Mouse (Mus musculus) heart, adult 11 months (tissue): ENCODE data around the gene Nmi.
A peak's percentile ranks its signal among the peaks of the same experiment; 100 is the strongest.
"Not testable (repeated sequence)": the region's sequence is repeated elsewhere in the genome, so short reads cannot be mapped to it uniquely, and the experiment has no call there.

ENCODE experiments used
- DNase-seq: peaks from one replicate; pipeline ENCODE4 v3.0.0; 2022

The Nmi gene

DNA sequence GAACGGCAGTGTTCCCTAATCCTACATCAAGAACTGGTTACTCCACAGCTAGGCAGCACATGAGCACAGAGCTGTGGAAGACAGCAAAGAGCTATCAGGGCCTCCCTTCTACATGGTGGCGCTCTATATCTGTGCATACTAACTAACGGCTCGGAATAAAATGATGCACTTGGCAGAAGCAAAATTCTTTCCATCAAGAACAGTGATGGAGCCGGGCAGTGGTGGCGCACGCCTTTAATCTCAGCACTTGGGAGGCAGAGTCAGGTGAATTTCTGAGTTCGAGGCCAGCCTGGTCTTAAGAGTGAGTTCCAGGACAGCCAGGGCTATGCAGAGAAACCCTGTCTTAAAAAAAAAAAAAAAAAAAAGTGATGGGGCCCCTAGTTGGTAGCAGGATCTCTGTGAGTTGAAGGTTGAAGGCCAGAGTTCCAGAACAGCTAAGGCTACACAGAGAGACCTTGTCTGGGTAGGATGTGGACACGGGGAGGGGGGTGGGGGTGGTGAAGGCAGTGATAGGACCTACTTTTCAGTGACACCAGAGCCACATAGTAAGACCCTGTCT is at the start of gene Nmi:
Gene Nmi, minus strand, starts transcription at position 85 of the 559 bp plus-strand sequence.
- peak; percentile 88 for DNase-seq

DNA sequence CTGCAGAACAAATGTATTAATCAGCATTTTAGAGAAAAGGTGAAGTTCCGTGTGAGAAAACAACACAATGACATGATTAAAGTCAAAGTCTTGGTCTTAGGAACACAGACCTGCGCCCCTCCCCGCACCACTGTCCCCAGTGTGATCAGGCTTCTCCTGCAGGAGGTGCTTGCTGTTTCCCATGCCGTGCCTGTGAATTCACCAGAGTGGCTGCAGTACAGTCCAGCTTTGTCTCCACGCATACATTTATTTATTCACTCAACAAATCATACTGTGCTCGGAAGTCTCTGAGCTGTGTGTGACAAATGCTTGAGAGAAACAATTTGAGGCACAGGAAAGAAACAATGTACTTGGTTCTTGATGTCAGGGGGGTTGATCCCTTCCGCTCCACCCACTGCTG is 43.1 kb upstream of the Nmi start:
- DNase-seq, result peak; percentile 53

DNA sequence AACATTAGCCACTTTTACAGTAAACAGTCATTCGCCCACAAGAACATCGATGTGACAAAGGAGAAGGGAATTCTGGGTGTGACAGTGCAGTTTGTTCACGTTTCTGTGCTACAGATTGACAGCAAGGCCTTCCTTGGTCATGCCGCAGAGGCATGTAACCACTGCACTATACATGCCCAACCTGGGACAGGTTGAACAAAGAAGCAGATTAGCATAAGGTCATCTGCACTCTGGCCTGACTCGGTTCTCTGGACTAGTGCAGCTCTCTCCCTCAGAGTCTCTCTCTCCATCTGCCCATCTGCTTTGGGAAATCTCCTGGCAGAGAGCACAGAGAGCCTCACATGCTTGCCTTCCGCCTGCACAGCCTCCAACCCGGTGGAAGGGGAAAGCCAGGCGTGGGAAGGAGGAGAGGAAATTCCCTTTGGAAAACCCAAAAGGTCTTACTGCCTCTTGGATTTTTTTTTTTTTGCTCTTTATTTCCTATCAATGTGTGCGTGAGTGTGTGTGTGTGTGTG is 40.1 kb upstream of the Nmi start:
- DNase-seq, result peak; percentile 95

DNA sequence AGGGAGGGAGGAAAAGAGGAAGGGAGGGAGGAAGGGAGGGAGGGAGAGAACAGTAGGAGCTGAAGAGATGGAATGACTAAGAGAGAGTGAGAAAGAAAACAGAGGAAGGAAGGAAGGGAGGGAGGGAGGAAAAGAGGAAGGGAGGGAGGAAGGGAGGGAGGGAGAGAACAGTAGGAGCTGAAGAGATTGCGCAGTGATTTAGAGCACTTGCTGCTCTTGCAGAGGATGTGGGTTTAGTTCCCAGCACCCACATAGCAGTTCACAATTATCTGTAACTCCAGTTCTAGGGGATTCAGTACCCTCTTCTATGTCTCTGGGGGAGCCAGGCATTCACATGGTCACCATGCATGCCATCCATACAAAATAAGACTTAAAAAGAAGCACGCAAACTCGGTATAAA is 38.5 kb upstream of the Nmi start:
- not testable (repeated sequence) for DNase-seq

DNA sequence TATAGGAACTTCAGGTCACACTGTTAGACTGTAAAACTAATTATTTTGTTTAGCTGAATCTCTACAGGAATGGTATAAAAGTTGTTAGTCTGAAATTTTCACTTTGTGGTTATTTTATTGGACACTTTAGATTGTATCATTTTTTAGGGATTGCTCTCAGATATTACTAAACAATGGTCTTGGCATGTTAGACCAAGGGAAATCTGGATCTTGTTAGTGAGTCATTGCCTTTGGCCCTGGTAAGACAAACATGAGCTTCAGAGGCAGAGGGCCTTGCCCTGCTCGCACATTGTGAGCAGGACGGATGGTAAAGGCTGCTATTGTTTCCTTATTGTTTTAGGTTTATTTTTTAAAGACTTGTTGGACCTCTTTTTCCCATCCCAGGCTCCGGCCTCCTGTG is 33.1 kb upstream of the Nmi start:
- peak; percentile 81 for DNase-seq

DNA sequence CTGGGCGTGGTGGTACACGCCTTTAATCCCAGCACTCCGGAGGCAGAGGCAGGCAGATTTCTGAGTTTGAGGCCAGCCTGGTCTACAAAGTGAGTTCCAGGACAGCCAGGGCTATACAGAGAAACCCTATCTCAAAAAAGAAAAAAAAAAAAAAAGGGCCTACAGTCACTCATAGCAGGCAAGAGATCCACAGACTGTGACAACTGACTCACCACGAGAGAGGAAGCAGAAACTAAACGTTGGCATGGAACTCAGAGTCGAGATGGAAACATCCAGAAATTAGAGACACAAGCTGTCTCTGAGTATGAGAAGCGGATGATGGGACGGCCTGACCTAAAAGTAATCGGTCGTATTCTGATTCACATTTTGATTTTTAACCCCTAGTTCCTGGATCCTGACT is 29.0 kb upstream of the Nmi start:
- not testable (repeated sequence) for DNase-seq

DNA sequence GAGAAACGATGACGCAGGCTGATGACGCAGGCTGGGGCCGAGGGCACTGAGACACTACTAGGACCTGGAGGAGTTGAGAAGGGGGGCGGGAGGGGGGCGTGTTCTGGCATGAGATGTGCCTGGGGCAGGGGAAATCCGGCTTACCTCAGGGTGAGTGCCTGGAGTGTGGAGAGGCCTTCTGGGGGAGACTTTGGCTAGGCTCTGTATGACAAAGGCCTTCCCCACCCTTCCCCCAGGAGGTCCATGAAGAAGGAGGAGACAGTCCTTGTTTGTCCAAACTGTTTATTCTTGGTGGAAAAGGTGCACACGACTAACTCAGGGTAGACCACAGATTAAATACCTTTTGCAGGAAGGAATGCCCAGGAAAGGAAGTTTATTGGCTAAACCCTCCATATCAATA is 28.2 kb upstream of the Nmi start:
- DNase-seq, result no peak

DNA sequence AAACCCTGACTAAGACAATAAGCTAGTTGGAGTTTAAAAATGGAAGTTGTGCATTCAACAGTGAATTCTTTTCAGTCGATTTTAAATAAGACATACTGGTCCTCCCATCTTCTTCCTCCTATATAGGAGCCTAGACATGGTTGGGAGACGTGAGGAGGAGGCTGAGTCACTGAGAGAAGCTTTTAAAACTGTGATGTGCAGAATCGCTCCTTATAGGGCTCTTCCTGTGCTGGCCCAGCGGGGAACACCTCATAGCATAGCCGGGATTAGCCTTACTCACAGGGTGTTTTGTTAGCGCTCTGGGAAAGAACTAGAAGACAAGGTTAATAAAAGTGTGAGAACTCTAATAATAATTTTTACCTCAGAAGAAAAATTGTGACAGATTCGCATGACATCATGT is 26.7 kb upstream of the Nmi start:
- DNase-seq, result peak; percentile 3

DNA sequence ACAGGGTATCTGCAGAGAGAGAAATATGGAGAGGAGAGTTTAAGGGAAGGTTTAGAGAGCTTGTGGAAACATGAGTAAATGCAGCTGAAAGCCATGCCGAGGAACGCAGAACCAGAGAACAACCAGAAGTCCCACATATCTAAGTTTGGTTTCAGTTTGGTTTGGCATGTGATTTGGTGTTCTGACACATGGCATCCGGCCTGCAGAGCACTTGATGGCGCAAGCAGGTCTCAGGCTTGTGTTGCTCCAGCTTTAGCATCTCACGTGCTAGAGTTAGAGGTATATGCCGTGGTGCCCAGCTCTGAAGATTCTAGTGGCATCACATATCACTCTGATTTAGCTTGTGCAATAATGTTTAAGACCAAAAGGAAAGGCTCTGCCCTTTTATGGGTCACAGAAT is 18.2 kb upstream of the Nmi start:
- peak; percentile 78 for DNase-seq

DNA sequence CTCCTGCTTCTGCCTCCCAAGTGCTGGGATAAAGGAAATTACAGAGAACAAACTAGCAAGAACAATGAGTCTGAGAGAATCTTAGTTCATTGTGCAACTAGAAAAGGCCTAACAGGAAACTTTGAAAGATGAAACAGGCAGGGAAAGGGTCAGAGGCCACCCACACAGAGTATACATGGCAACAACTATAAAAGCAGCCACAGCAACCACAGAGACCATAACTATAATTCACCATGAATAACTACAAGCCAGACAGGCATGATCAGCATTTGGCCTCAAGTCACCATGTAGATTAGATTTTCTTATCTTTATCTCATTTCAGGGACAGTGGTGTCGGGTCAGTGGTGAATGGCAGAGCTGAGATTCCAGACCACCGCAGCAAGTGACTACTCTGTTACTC is 16.3 kb upstream of the Nmi start:
- DNase-seq, result no peak

DNA sequence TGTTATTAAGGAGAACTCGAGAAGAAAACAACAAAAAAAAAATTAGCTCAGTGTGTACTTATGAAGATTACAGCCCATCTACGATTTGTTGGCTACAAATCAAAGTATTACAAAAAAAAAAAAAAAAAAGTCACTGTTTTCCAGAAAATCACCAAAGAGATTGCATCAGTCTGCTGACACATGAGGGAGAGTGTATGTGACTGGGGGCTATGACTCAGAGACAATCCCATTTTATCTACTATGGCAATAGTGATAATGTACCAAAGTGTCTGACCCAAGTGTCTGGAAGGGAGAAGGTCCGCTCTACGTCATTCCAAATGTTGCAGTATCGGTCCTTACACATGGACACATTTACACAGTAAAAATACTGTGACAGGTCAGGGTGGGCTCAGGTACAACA is 13.4 kb upstream of the Nmi start:
- no peak for DNase-seq

DNA sequence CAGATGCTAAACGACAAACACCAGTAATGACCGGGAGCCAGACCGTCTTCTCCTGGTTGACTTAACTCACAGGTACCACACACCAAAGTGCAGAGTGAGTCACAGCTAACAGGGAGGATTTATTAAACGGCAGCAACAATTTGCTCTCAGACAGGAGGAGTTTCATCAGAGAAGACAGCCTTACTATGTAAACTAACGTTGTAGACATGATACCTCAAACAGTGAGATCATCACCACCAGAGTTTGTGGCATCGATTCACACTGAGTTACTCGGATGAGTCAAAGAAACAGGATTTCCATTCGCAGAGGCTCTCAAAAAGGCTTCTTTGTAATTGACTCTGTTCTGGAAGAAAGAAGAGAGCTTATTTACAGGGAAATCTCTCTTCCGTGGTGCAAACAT is 12.9 kb upstream of the Nmi start:
- no peak for DNase-seq

DNA sequence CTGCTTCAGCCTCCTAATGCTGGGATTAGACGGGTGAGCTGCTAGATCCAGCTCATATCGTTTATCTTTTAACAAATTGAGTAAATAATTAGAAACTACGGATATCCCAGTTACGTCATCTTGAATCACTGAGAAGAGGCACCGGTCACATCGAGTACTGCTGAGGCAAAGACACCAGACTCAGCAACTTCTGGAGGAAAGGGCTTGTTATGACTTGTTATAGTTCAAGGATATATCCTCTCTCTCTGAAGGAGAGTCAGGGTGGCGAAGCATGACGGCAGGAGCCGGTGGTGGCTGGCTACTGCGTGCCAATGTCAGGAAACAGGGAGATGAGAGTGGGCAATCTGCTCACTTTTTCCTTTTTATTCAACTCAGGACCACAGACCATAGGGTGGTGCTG is 11.9 kb upstream of the Nmi start:
- DNase-seq, result no peak

DNA sequence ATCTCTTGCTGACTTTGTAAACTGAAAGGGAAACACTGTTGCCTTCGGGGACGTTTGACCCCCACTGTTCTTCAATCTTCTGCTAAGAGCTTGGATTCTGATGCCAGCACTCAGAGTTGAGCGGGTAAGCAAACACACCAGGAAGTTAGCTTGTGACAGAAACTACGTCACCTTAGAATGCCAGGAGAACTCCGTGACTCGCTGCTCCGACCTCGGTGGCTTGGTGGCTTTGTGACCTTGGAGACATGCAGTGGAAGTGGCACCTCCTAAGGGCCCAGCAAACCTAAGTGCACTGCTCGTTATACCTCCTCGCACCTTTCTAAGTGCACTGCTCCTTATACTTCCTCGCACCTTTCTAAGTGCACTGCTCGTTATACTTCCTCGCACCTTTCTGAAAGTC is 9.0 kb upstream of the Nmi start:
- no peak for DNase-seq

DNA sequence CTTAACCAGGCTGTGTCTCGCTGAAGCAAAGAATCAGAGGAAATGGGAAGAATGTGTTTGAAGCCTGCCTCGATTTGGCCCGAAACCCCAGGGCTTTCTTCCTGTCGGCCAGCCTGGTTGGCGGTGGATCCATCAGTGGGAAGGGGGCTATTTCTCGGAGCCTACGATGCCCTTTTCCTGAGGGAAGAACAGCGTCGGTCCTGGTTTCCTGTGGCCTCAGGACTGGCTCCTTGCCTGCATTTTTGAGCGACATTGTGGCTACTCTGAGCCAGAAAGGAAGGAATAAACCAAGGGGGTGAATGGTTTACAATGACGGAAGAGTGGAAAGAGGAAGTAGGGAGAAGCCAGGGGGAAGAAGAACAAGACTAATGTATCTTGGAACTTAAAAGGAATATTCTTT is 8.3 kb upstream of the Nmi start:
- DNase-seq, result peak; percentile 96

DNA sequence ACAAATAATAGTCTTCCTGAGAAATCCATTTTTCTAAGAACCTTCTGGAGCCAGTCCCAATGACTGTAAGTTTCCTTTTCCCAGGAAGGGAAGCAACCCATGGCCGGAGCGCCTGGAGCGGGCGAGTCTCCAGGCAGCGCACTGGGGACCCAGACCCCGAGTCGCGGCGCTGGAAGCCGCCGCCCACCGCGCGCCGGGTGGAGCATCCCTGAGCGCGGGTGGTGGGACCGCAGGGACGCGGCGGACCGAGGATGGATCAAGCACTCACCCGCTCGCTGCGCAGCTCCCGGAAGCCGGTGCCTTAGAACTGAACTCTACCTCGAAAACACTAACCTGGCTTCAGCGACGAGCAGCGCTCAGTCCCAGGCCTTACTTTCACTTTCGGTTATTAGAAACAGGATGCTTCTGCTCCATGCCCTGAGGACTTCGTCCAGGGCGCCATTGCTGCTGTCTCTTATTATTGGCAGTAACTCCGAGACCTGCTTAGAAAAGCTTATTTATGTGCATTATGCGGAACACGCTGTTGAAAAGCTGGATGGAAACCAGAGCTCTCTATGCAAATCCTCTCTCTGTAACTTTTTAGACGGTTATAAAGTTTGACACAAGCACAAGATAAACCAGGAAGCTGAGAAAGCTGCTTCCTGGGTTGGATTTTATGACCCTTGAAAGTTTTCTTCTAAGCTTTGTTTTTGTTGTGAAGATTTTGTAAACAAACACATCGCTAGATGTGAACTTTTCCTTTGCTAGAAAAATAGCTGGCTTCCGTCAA is 469 bp downstream of the Nmi start:
- DNase-seq, result peak; percentile 97

DNA sequence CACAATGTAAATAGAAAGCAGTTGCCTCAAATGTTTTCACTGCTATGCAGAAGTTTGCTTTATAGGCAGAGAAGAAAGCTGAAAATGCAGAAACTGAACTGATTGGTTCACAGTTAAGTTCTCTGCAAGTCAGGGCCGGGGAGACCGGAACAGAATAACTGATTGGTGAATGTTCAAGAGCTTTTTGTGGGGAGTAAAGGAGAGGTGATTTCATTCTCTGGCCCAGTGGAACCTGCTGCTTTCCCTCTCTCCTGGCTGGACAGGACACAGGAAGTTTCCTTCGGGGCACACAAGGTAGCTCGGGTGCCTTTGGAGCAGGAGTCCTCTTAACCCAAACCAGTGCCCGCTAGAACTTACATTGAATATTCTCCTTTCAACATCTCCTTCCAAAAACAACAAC is 1.2 kb downstream of the Nmi start:
- peak; percentile 95 for DNase-seq

DNA sequence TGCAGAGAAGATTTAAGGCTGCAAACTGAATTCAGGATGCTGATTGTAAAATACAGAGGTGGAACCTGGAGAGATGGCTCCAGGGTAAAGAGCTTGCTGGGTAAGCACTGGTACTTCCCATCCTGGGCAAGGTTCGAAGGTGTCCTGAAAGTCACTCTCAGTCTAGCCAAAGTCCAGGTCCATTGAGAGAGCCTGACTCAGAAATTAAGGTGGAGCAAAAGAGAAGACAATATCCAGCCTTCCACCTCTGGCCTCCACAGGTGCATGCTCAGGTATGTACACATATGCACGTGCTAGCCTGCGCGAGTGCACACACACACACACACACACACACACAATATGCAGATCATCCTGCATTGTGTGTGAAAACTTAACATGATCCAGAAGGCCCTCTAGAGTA is 2.4 kb downstream of the Nmi start:
- DNase-seq, result no peak

DNA sequence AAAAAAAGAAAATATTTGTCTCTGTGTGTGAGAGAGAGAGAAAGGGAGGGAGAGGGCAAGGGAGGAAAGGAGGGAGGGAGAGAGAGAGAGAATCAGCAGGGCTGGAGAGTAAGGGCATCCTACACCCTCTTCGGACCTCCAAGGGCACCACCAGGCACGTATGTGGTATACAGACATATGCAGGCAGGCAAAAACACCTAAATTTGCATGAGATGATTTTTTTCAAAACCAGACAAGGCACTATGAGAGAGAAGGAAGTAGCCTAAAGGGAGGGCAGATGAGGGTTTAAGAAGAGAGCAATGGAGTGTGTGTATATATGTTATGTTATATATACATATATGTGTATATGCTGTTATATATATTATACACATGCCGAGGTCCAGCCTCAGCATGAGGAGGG is 6.0 kb downstream of the Nmi start:
- DNase-seq, result no peak

DNA sequence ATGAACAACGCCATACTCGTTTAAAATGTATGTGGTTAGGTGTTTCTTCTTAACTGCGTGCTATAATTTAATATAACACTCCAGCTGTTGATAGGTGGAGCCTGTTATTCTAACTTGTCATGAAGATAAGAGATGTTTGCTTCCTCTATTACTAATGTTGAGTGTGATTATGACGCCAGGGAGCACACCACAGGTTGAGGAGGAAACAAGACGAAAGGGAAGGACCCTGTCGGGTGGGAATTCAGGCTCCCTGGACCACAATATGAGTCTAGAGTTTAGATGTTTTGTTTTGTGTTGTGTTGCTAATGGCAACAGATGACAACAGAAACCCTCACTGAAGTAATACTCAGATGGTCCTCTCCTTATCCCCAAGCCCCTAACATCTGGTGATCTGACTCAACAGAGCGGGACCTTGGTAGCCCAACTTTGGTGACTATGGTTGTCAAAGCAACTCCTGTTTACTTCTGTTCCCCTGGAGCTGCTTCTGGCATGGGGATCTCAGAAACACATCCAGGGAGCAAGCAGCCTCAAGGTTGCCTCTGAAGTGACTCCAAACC is 19.6 kb downstream of the Nmi start:
- DNase-seq, result peak; percentile 88

DNA sequence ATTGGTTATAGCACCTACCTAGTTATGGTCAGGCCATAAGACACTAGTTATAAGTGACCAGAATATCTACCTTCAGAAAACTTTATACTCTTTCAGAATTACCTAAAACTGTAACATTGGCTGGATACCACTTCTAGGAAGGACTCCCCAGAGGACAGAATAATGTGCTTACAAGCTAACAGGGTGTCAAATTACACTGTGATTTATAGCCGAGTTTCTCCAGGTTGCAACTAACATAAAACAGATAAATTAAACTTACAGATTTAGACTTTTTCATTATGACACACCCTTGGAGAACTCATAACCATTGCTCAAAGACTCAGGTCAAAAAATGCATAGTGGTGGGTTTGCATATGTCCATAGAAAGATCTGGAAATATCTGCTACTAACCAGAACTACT is 22.4 kb downstream of the Nmi start:
- no peak for DNase-seq

DNA sequence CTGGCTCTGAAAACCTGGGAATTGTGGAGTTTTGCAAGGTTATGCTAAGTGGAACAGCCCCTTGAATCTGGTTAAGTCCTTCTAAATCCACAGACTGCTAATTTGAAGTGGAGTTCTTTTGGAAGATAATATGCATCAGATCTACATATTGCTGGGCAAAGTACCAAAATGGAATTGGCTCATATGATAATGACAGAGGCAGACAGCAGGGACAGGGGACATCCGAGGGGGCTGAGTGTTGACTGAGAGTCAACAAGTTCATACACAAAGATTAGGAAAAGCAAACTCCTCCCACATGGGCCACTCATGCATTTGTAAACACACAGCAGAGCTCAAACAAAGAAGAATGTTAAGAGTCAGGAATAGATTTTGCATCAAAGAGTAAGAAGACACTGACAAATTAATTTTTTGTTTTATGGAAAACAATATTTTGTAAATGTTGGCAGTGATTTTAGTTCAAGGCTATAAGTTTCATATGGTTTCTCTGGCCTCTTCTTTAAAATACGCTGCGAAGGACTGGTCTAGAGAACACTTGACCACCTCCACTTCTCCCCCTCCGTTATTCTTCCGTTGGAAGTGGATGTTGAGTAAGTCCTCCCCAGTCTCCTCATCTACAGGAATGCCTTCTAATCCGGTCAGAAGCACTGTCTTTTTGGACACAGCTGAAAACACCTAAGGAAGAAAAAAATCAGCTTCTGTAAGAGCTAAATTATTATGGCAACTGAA is 25.0 kb downstream of the Nmi start:
- no peak for DNase-seq

DNA sequence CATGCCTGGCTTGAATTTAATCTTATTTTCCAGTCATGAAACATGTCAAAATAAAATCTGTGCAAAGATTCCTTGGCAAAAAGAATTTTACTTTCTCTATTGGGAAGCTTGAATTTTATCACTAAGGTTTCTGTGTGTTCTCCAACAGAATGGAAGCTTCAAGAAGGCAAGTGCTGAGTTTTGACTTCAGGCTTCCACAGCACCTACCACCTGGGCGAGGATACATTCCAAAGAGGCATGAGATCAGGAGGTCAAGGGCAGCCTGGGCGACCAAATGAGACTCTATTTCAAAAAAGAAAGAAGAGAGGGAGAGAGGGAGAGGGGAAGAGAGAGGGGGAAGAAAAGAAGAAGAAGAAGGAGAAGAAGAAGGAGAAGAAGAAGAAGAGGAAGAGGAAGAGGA is 27.5 kb downstream of the Nmi start:
- DNase-seq, result no peak

DNA sequence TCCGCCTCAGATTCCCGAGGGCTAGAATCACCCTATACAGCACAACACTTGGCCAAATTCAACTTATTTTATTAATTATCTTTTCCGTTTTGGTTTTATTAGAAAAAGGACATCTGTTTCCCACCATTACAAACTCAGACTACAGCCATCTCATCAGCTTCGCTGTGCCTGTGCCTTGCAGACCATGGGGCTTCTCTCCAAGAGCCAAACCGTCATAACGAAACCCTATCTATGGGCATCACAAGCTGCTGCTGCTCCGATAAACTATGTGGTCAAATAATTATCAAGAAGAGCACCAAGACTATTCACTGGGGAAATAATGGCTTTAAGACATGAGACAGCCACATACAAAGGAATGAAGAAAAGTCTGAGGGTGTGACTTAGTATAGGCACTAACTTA is 31.5 kb downstream of the Nmi start:
- DNase-seq, result no peak
